Mouse (Mus musculus): ENCODE results near the gene Trappc3l. TPM values are rescaled to one million over a fixed set of nuclear protein-coding genes. Genes with fewer than 3 reads are reported as not detected.

Gene Trappc3l
- total RNA-seq, 4 experiments from 2014 or later, result not detected

- DNase-seq (ENCODE audit: low spot score in 2 of 2), result no peak
Observed at GRCm38 (mm10) chr10:34091888-34092287, 54.5 kb downstream of the Trappc3l start.

- no peak for DNase-seq (ENCODE audit: low spot score in 2 of 2)
Observed at GRCm38 (mm10) chr10:34095147-34095546, 57.8 kb downstream of the Trappc3l start.

- DNase-seq (ENCODE audit: low spot score in 2 of 2), result no peak
Observed at GRCm38 (mm10) chr10:34095964-34096363, 58.6 kb downstream of the Trappc3l start.

- DNase-seq (ENCODE audit: low spot score in 2 of 2), result peak; percentile 12 to 21
Observed at GRCm38 (mm10) chr10:34096418-34096883, 59.1 kb downstream of the Trappc3l start, which contains the start of gene Calhm5. Gene Calhm5, minus strand, starts transcription at chr10:34096519.

GRCm38 (mm10) chr10:34110863-34111465, 73.6 kb downstream of the Trappc3l start:
- no peak for DNase-seq (ENCODE audit: low spot score in 2 of 2)

GRCm38 (mm10) chr10:34111964-34112738, 74.8 kb downstream of the Trappc3l start:
- DNase-seq (ENCODE audit: low spot score in 2 of 2), result no peak

- no peak for DNase-seq (ENCODE audit: low spot score in 2 of 2)
Observed at GRCm38 (mm10) chr10:34117131-34117530, 79.7 kb downstream of the Trappc3l start.

GRCm38 (mm10) chr10:34117770-34118169, 80.4 kb downstream of the Trappc3l start:
- no peak for DNase-seq (ENCODE audit: low spot score in 2 of 2)

- DNase-seq (ENCODE audit: low spot score in 2 of 2), result no peak
Observed at GRCm38 (mm10) chr10:34118421-34118820, 81.0 kb downstream of the Trappc3l start.

- DNase-seq (ENCODE audit: low spot score in 2 of 2), result peak in 1 of 2 experiments; percentile 22
Observed at GRCm38 (mm10) chr10:34127392-34128378, 90.3 kb downstream of the Trappc3l start, which contains the start of gene Calhm6. Gene Calhm6, minus strand, starts transcription at chr10:34127984.

- peak in 1 of 2 experiments; percentile 10 for DNase-seq (ENCODE audit: low spot score in 2 of 2)
Observed at GRCm38 (mm10) chr10:34128391-34128790, 91.0 kb downstream of the Trappc3l start.

GRCm38 (mm10) chr10:34131356-34131755, 94.0 kb downstream of the Trappc3l start:
- DNase-seq (ENCODE audit: low spot score in 2 of 2), result no peak

- DNase-seq (ENCODE audit: low spot score in 2 of 2), result no peak
Observed at GRCm38 (mm10) chr10:34136432-34136831, 99.0 kb downstream of the Trappc3l start.

GRCm38 (mm10) chr10:34138027-34138426, 100.6 kb downstream of the Trappc3l start:
- DNase-seq (ENCODE audit: low spot score in 2 of 2), result no peak

- DNase-seq (ENCODE audit: low spot score in 2 of 2), result no peak
Observed at GRCm38 (mm10) chr10:34139768-34140167, 102.4 kb downstream of the Trappc3l start.

- DNase-seq (ENCODE audit: low spot score in 2 of 2), result no peak
Observed at GRCm38 (mm10) chr10:34141693-34142092, 104.3 kb downstream of the Trappc3l start.

- no peak for DNase-seq (ENCODE audit: low spot score in 2 of 2)
Observed at GRCm38 (mm10) chr10:34149772-34150171, 112.4 kb downstream of the Trappc3l start.

GRCm38 (mm10) chr10:34150454-34150853, 113.1 kb downstream of the Trappc3l start:
- DNase-seq (ENCODE audit: low spot score in 2 of 2), result no peak

- DNase-seq (ENCODE audit: low spot score in 2 of 2), result no peak
Observed at GRCm38 (mm10) chr10:34151827-34152226, 114.4 kb downstream of the Trappc3l start.

GRCm38 (mm10) chr10:34155796-34156554, 118.6 kb downstream of the Trappc3l start:
- no peak for DNase-seq (ENCODE audit: low spot score in 2 of 2)

Measured in gastrocnemius, adult 8-10 months (tissue).